Mouse (Mus musculus): ENCODE data around the gene Tmod1. TPM values are rescaled to one million over a fixed set of nuclear protein-coding genes. Genes with fewer than 3 reads are reported as not detected.

Gene Tmod1
- total RNA-seq, 2 experiments from 2014 or later = 10.4 to 10.6 TPM

- no peak for DNase-seq (ENCODE audit: low spot score in 2 of 2)
Measured at GRCm38 (mm10) chr4:46048418-46048817, 9.7 kb downstream of the Tmod1 start.

GRCm38 (mm10) chr4:46053323-46054107 lies 14.8 kb downstream of the Tmod1 start:
- DNase-seq (ENCODE audit: low spot score in 2 of 2) = no peak

GRCm38 (mm10) chr4:46056163-46056562 lies 17.4 kb downstream of the Tmod1 start:
- DNase-seq (ENCODE audit: low spot score in 2 of 2) = no peak

GRCm38 (mm10) chr4:46061259-46061962 lies 22.7 kb downstream of the Tmod1 start:
- no peak for DNase-seq (ENCODE audit: low spot score in 2 of 2)

GRCm38 (mm10) chr4:46063841-46064240 lies 25.1 kb downstream of the Tmod1 start:
- DNase-seq (ENCODE audit: low spot score in 2 of 2) = no peak

- DNase-seq (ENCODE audit: low spot score in 2 of 2) = no peak
Measured at GRCm38 (mm10) chr4:46064263-46064662, 25.5 kb downstream of the Tmod1 start.

GRCm38 (mm10) chr4:46064961-46065360 lies 26.2 kb downstream of the Tmod1 start:
- DNase-seq (ENCODE audit: low spot score in 2 of 2) = no peak

- DNase-seq (ENCODE audit: low spot score in 2 of 2) = no peak
Measured at GRCm38 (mm10) chr4:46065695-46066340, 27.1 kb downstream of the Tmod1 start.

GRCm38 (mm10) chr4:46068060-46068459 lies 29.3 kb downstream of the Tmod1 start:
- DNase-seq (ENCODE audit: low spot score in 2 of 2) = no peak

GRCm38 (mm10) chr4:46068573-46068972 lies 29.8 kb downstream of the Tmod1 start:
- DNase-seq (ENCODE audit: low spot score in 2 of 2) = no peak

GRCm38 (mm10) chr4:46069851-46070482 lies 31.2 kb downstream of the Tmod1 start:
- DNase-seq (ENCODE audit: low spot score in 2 of 2) = no peak

GRCm38 (mm10) chr4:46072631-46073030 lies 33.9 kb downstream of the Tmod1 start:
- no peak for DNase-seq (ENCODE audit: low spot score in 2 of 2)

GRCm38 (mm10) chr4:46073736-46074135 lies 35.0 kb downstream of the Tmod1 start:
- no peak for DNase-seq (ENCODE audit: low spot score in 2 of 2)

- no peak for DNase-seq (ENCODE audit: low spot score in 2 of 2)
Measured at GRCm38 (mm10) chr4:46075664-46076063, 36.9 kb downstream of the Tmod1 start.

- DNase-seq (ENCODE audit: low spot score in 2 of 2) = no peak
Measured at GRCm38 (mm10) chr4:46076892-46077291, 38.2 kb downstream of the Tmod1 start.

GRCm38 (mm10) chr4:46080261-46080660 lies 41.5 kb downstream of the Tmod1 start:
- DNase-seq (ENCODE audit: low spot score in 2 of 2) = no peak

- no peak for DNase-seq (ENCODE audit: low spot score in 2 of 2)
Measured at GRCm38 (mm10) chr4:46082555-46082954, 43.8 kb downstream of the Tmod1 start.

GRCm38 (mm10) chr4:46084416-46085172 lies 45.9 kb downstream of the Tmod1 start:
- DNase-seq (ENCODE audit: low spot score in 2 of 2) = no peak

GRCm38 (mm10) chr4:46085223-46085811 lies 46.6 kb downstream of the Tmod1 start:
- DNase-seq (ENCODE audit: low spot score in 2 of 2) = no peak

GRCm38 (mm10) chr4:46086718-46087426 lies 48.1 kb downstream of the Tmod1 start:
- no peak for DNase-seq (ENCODE audit: low spot score in 2 of 2)

All from adrenal gland, postnatal 4 days (tissue).